Mouse (Mus musculus) ES-Bruce4 (cell line): ENCODE results near the gene Rptor.

Experiments used
- CTCF ChIP-seq: IDR thresholded peaks from one replicate; pipeline ENCODE4 v1.8.1; 2011; ENCODE audit warnings: low read depth, low read length
- EP300 ChIP-seq: IDR thresholded peaks from 2 replicates; pipeline ENCODE4 v1.6.1; 2011; ENCODE audit warnings: low read depth, low read length; ENCODE audit not compliant: insufficient read depth
- POLR2A ChIP-seq: IDR thresholded peaks from one replicate; pipeline ENCODE4 v1.8.1; 2011; ENCODE audit warnings: low read length; ENCODE audit not compliant: insufficient read depth

- TF ChIP-seq CTCF (no peak), POLR2A (no peak), EP300 (no peak)
These were observed 151.8 kb downstream of the Rptor start for GRCm38 (mm10) chr11:119754459-119754858.
